ENCODE assay signal across 28 mouse cellular contexts in genomic region chr16:50318255-50318654, GRCm38 (mm10).
"Had no signal": no experiment of that assay in that cellular context is flagged by ENCODE, and none has a peak within 500 bp of the region (broad histone marks: within the 10 kb centered on the region; RNA-seq: fewer than 3 reads in every experiment).

No protein-coding gene starts in this region.

- H3K27ac ChIP-seq: gastrocnemius, adult 2 months; heart, embryonic 13.5 days; heart, embryonic 15.5 days; hindbrain, embryonic 12.5 days; hindbrain, embryonic 14.5 days; intestine, embryonic 15.5 days; layer of hippocampus, adult 2 months; limb, embryonic 13.5 days; limb, embryonic 15.5 days; liver, embryonic 12.5 days; liver, embryonic 14.5 days had no signal

- ATAC-seq: hindbrain, embryonic 16.5 days; inflammation-experienced regulatory T-cells, adult 6 months; intestine, embryonic 15.5 days; intestine, postnatal 0 days; liver, embryonic 12.5 days had no signal

- H3K4me1 ChIP-seq: heart, embryonic 15.5 days; hindbrain, embryonic 12.5 days; intestine, embryonic 15.5 days; limb, embryonic 13.5 days; limb, embryonic 15.5 days had no signal

- H3K27me3 ChIP-seq: heart, embryonic 13.5 days; heart, embryonic 15.5 days; hindbrain, embryonic 12.5 days; intestine, embryonic 15.5 days; limb, embryonic 13.5 days; limb, embryonic 15.5 days; liver, embryonic 12.5 days had no signal

- H3K4me2 ChIP-seq: heart, embryonic 11.5 days; heart, embryonic 13.5 days; heart, embryonic 15.5 days; hindbrain, embryonic 12.5 days; hindbrain, embryonic 14.5 days; intestine, embryonic 15.5 days; limb, embryonic 13.5 days; limb, embryonic 15.5 days; liver, embryonic 12.5 days had no signal

- DNase-seq: gastrocnemius, adult 2 months; gastrocnemius, postnatal 10 days; gastrocnemius, postnatal 25 days; heart, adult 18-20 months; heart, postnatal 14 days; heart, postnatal 36 days; kidney, adult 18-20 months; kidney, adult 8-10 months; kidney, postnatal 10 days; kidney, postnatal 25 days; kidney, postnatal 4 days; layer of hippocampus, adult 9-11 months; layer of hippocampus, postnatal 36 days; left cerebral cortex, postnatal 4 days had no signal

- H3K4me3 ChIP-seq: gastrocnemius, adult 2 months; heart, embryonic 13.5 days; heart, embryonic 15.5 days; hindbrain, embryonic 12.5 days; intestine, embryonic 15.5 days; layer of hippocampus, adult 2 months; limb, embryonic 13.5 days; limb, embryonic 15.5 days; liver, embryonic 12.5 days had no signal

- H3K9ac ChIP-seq: heart, embryonic 13.5 days; heart, embryonic 15.5 days; hindbrain, embryonic 12.5 days; hindbrain, embryonic 14.5 days; intestine, embryonic 15.5 days; limb, embryonic 13.5 days; limb, embryonic 15.5 days; liver, embryonic 12.5 days; liver, embryonic 14.5 days had no signal

- H3K9me3 ChIP-seq: heart, embryonic 13.5 days; heart, embryonic 15.5 days; hindbrain, embryonic 12.5 days; intestine, embryonic 15.5 days; limb, embryonic 13.5 days; limb, embryonic 15.5 days; liver, embryonic 12.5 days had no signal

- H3K36me3 ChIP-seq: heart, embryonic 13.5 days; heart, embryonic 15.5 days; hindbrain, embryonic 12.5 days; intestine, embryonic 15.5 days; limb, embryonic 13.5 days; limb, embryonic 15.5 days; liver, embryonic 12.5 days had no signal
